Comparison of ENCODE assay signal across 35 mouse cellular contexts in the genomic region with DNA sequence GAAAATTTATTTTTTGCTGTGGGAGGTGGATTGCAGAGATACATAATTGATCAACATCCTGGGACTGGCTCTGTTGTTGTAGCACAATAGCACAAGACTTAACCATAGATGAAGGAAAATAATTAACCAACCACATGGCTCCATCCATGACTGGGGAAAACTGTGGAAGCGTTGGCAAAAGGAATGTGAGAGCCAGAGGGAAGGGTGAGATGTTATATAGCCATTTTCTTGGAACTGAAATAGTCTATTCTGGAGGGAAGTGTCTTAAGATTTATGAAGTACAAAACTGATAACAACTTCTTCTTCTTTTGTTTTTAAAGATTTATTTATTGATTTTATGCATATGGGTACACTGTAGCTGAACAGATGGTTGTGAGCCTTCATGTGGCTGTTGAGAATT. TPM values are rescaled to one million over a fixed set of nuclear protein-coding genes. Genes with fewer than 3 reads are reported as not detected.
"Had no signal": no experiment of that assay in that cellular context is flagged by ENCODE, and none has a peak within 500 bp of the region (broad histone marks: within the 10 kb centered on the region; RNA-seq: fewer than 3 reads in every experiment).

No protein-coding gene starts in this region.

- H3K27ac ChIP-seq: heart, adult 2 months; heart, embryonic 10.5 days; heart, embryonic 13.5 days; heart, embryonic 15.5 days; hindbrain, embryonic 10.5 days; hindbrain, embryonic 12.5 days; hindbrain, embryonic 13.5 days; hindbrain, embryonic 14.5 days; hindbrain, embryonic 15.5 days; hindbrain, postnatal 0 days; intestine, embryonic 15.5 days; kidney, embryonic 15.5 days; kidney, postnatal 0 days; layer of hippocampus, adult 2 months had no signal

- ATAC-seq: hindbrain, embryonic 16.5 days; hindbrain, postnatal 0 days; inflammation-experienced regulatory T-cells, adult 6 months; intestine, embryonic 15.5 days; intestine, embryonic 16.5 days; intestine, postnatal 0 days had no signal

- H3K4me1 ChIP-seq: heart, embryonic 12.5 days; heart, embryonic 13.5 days; hindbrain, embryonic 12.5 days; hindbrain, embryonic 13.5 days; hindbrain, embryonic 15.5 days had no signal

- H3K36me3 ChIP-seq: heart, embryonic 10.5 days; heart, embryonic 12.5 days; heart, embryonic 13.5 days; heart, embryonic 15.5 days; hindbrain, embryonic 10.5 days; hindbrain, embryonic 12.5 days; hindbrain, embryonic 13.5 days; hindbrain, embryonic 15.5 days; intestine, embryonic 15.5 days; kidney, embryonic 15.5 days had no signal

- H3K27me3 ChIP-seq: heart, embryonic 13.5 days; heart, embryonic 15.5 days; hindbrain, embryonic 12.5 days; hindbrain, embryonic 13.5 days; hindbrain, embryonic 15.5 days; intestine, embryonic 15.5 days; kidney, embryonic 15.5 days had no signal

- H3K9me3 ChIP-seq: heart, embryonic 10.5 days; heart, embryonic 15.5 days; hindbrain, embryonic 13.5 days; hindbrain, embryonic 15.5 days; intestine, embryonic 15.5 days; kidney, embryonic 15.5 days had no signal

- DNase-seq: heart, adult 2 months; heart, postnatal 10 days; heart, postnatal 14 days; heart, postnatal 36 days; heart, postnatal 4 days; kidney, adult 11 months; kidney, adult 18-20 months; kidney, adult 2 months; kidney, adult 8-10 months; kidney, adult 9 months; kidney, postnatal 10 days; kidney, postnatal 14 days; kidney, postnatal 25 days; kidney, postnatal 36 days; kidney, postnatal 4 days; layer of hippocampus, adult 9-11 months had no signal

- H3K4me2 ChIP-seq: heart, embryonic 11.5 days; heart, embryonic 12.5 days; heart, embryonic 13.5 days; heart, embryonic 15.5 days; hindbrain, embryonic 12.5 days; hindbrain, embryonic 13.5 days; hindbrain, embryonic 14.5 days; hindbrain, embryonic 15.5 days; intestine, embryonic 15.5 days; kidney, embryonic 15.5 days had no signal

- H3K9ac ChIP-seq: heart, embryonic 12.5 days; heart, embryonic 13.5 days; heart, embryonic 15.5 days; hindbrain, embryonic 12.5 days; hindbrain, embryonic 13.5 days; hindbrain, embryonic 14.5 days; hindbrain, embryonic 15.5 days; intestine, embryonic 15.5 days; kidney, embryonic 15.5 days had no signal

- H3K4me3 ChIP-seq: heart, adult 2 months; heart, embryonic 10.5 days; heart, embryonic 12.5 days; heart, embryonic 13.5 days; heart, embryonic 15.5 days; hindbrain, embryonic 10.5 days; hindbrain, embryonic 12.5 days; hindbrain, embryonic 13.5 days; hindbrain, embryonic 15.5 days; intestine, embryonic 15.5 days; kidney, embryonic 15.5 days; layer of hippocampus, adult 2 months had no signal

RNA-seq across cellular contexts. Expression of a gene that starts 33.9 kb away (rescaled TPM):
- polyA plus RNA-seq: hindbrain, embryonic 10.5 days had no signal
